Mouse (Mus musculus) urinary bladder, postnatal 14 days (tissue): ENCODE measurements around the gene Gp5.
"Not testable (repeated sequence)": the region's sequence is repeated elsewhere in the genome, so short reads cannot be mapped to it uniquely, and the experiment has no call there.

Source experiments
- DNase-seq: peaks from one replicate; pipeline ENCODE4 v3.0.0; 2021; ENCODE audit warnings: low spot score

The Gp5 gene

DNA sequence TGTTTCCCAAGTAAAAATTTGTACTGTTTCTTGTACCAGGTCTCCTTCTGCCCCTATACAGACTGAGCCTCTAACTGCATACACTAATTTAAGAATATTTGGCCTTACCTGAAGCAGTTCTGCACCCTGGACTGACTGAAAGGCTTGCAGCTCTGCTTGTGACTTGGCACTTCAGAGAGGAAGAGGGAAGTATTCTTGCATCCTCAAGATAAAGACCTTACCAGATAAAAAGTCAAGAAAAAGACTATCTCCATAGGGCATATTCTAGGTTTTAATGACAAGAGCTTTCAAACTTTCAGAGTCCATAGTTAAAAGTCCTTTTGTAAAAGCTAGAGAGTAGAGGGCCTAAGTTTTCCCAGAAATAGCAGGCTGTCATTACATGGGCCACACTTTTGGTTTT lies at the start of gene Gp5:
TSS of gene Gp5 (minus strand) at position 133 of the 400 bp plus-strand sequence.
- DNase-seq, result no peak

DNA sequence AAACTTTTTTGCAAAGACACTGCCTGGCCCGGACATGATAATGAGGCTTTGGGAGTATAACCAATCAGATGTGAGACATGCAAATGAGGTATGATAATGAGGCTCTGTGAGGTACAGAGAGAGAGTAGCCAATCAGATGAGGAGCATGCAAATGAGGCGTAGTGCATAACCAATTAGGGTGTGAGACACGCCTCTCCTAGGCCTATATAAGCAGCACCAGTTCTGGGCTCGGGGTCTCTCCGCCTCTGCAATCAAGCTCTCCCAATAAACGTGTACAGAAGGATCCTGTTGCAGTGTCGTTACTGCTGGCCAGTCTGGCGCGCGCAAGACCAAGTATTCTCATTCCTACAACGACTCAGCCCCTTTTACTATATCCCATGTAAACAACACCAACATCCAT lies 42.9 kb upstream of the Gp5 start:
- not testable (repeated sequence) for DNase-seq

DNA sequence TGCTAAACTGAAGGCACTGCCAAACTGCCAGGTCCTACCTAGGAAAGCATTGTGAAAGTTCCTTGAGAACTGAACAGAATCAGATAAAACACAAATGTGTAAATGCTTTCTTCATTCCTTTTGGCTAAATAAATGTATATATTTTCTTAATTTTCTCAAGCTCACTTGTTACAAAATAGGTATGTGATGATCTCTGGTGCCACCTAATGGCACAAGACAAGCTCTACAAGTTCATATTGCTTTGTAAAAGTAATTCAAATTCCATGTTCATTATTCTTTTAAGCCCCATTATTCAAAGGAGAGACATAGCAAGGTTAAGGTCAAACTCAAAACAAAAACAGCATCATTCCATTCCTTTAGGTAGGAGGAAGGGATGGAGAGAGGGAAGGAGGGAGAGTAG lies 3.7 kb upstream of the Gp5 start:
- DNase-seq, result no peak

DNA sequence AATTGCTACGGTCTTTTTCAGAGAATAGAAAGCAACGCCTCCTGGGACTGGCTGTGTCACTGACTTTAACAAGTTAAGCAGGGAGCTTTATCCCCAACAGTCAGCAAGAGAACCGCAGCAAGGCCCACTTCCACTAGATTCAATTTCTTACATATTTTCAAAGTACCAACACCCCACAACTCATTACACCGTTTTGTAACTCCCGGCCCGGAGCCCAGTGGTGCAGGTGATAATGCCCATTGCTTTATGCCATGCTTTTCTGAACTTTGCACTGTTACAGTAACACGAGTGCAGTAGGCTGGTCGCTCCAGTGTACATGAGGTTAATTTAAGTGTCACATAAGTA lies 436 bp downstream of the Gp5 start:
- no peak for DNase-seq

DNA sequence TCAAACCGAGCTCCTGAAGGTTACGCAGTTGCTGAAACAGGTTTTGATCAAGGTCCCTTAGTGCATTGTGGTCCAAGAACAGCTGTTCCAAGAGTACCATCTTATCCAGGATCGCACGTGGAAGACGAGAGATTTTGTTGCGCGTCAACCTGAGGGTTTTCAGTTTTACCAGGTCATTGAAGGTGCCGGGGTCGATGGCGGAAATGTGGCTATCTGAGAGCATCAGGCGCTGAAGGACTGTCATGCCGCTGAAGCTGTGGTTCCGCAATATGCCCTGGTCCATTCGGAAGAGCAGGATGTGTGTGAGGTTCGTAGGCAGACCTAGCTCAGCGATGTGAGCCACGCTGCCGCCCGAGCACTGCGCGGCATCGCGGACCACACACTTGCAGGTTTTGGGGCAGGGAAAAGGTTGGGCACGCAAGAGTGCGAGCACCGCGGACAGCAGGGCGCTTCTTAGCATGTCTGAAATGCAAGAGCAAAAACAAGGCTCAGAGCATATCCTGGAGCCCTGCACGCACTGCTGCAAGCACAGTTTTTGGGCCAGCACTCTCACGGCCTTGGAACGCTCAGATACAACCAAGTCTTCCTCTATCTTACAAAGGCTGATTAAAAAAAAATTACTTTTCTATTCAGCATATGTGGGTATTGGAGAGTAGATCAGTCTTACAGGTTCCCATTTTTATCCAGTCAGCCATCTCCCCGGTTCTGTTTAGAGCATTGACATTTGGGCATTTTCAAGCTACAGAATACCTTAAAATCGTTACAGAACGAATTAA lies 996 bp downstream of the Gp5 start:
- no peak for DNase-seq

DNA sequence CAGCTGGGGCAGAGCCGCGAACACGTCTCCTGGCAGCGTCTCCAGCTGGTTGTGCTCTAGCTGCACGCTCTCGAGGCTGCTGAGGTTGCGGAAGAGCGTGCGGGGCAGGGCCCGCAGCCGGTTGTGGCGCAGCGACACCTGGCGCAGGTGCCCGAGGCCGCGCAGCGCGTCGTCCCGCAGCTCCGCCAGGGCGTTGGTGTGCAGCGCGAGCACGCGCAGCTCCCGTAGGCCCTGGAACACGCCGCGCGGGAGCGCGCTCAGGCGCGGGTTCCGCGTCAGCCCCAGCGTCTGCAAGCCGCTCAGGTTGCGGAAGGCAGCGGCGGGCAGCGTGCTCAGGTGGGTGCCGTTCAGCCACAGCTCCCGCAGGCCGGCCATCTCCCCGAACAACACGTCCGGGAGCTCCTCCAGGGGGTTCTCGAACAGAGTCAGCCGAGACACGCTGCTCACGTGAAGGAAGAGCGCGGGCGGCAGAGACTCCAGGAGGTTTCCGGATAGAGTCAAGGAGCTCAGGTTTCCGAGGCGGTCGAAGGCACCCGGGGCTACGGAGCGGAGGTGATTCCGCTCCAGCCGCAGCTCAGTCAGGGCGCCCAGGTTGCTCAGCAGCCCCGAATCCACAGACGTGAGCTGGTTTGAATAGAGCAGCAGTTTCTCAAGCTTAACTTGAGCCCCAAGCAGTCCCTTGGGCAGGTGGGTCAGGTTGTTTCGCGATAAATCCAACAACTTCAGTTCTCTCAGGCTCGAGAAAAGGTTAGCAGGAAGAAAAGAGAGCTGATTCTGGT lies 1.8 kb downstream of the Gp5 start:
- peak; percentile 38 for DNase-seq

DNA sequence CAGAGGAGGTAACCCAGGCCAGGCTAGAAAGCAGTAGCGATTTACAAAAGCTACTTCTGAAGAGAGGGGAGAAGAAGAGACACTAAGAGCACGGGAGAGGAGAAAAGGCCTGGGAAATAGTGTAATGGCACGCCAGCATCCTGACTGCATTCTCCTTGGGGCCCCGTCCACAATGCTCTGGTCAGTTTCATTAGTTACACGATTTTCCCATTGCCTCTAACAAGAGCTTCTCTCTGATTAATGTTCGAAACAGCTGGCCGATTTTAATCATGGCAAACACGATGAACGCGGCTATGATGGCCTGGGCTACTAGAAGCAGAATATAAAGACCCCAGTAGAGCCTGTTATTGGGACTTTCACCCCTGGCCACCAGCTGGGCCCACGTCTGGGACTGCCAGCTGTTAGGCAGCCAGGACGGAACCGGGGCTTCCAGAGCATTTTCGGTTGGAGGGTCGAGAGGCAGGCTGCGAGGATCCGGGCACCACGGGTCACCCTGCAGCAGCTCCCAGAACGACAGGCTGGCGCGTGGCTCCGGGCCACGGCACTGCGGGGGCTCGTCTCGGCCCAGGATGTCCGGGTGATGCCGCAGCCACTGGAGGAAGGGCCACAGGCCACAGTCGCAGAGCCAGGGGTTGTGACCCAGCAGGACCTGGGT lies 2.5 kb downstream of the Gp5 start:
- no peak for DNase-seq

DNA sequence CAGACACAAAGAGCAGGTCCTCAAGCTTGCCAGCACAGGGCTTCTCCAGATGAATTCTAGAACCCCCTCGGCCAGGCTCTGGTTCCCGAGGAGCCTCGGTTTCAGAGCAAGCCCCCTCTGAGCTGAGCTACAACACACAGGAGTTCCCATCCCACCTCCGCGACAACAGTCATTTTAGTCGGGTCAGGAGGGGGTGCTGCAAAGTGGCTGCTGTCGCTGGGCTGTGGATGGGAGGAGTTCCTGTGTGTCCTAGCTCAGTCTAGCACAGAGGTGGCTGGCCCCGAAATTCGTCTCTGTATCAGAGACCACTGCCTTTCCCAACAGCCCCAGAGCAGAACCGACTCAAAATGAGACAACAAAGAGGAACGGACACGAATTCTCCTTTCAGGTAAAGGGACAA lies 3.3 kb downstream of the Gp5 start:
- DNase-seq, result no peak

DNA sequence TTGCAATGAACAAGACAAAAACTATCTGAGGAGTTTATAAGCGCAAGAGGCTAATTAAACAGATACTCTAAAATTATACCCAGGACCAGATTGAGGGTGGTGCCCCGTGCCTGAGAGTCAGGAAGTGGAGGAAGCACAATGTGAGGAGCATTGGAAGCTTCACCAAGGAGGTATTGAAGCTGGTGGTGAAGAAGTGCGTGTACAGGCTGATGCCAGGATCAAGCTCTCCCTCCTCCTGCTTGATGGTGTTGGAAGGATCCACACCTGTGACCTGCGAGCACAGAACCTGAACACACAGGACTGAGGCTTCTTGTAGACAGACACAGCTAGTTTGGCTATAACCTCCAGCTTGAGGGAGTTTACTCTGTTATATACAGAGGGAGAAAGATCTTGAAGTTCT lies 4.5 kb downstream of the Gp5 start:
- DNase-seq, result no peak

DNA sequence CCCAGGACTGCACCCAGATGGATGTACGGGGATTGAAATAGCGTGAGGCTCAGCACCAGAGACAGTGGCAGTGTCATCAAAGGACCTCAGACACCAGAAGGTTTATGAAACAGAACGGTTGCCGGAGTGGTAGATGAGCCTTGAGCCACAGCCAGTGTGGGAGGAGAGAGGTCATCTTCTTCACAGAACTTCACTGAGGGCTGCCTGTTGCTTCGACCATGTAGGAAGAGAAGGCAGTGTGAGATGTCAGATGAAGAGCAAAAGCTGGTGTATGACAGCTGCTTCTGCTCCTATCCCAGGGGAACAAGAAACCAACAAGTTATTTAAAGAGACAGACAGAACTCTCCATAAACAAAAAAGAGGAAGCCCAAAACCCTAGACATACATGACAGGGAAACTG lies 6.3 kb downstream of the Gp5 start:
- DNase-seq, result no peak

DNA sequence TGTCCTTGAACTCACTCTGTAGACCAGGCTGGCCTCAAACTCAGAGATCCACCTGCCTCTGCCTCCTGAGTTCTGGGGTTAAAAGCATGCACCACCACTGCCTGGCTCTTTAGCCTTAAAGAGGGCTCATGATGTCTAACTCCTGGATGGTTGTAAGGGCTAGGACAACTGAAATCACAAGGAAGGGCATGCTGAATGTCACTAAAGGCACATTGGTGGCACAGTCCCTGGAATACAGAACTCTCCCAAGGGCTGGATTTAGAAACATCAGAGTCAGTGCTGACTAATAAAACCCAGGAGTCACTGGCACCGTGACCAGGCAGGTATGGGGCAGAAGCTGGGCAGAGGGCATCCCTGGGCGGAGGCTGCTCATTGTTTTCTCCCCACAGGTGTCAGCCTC lies 7.2 kb downstream of the Gp5 start:
- DNase-seq, result no peak

DNA sequence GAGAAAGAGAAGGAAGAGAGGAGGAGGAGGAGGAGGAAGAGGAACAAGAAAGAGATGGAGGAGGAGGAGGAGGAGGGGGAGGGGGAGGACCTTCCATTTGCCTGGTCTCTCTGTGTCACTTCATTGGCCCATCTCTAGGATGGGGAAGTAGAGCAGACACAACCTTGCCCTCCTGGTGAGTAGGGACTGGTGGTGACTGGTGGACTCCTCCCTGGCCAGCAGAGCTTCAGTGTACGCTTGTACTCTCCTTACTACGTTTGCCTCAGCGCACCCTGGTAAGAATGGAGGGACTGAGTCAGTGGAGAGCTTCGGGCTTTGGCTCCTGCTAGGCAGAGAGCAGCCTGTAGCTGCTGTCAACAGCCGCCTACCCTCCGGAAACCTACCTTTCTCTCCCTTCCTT lies 7.9 kb downstream of the Gp5 start:
- no peak for DNase-seq

DNA sequence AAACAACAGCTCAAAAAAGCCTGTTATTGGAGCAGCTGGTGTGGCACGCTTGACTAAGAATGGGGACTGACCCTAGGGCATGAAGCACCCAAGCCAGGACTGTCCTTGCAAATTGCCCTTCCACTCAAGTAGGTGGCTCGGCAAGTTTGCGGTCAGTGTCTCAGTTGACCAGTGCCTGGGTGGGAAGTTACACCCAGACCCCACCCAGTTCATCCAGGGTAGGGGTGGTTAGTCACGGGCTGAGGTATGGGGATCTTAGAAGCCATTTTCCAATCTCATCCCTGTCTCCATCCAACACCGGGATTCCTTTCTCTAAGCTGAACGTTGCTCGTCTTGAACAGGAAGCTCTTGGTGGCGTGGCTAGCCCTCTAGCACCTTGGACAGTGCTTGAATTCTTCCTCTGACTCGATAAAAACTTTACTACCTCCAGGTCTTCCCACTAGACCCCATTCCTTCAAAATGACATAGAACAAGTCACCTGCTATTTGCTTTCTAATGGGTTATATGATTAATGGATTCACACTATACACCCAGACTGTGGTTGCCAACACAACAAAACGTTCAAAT lies 10.8 kb downstream of the Gp5 start:
- no peak for DNase-seq

DNA sequence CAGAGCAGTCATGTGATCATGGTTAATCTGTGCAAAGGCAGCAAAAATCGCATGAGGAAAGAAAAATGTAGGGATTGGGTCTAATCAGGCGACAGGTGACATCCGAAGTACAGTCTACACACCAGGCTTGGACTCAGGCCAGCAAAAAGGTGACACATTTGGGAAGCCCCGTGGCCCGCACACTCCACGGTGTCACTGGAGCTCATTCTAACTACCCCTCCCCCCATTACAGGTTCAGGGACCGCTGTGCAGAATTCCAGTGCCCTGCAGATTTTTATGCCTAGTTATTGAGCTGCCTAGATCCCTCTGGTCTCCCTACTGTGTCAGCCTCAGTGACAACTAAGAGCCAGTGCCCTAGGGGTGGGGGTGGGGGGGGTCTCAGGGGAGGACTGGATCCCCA lies 13.1 kb downstream of the Gp5 start:
- no peak for DNase-seq

DNA sequence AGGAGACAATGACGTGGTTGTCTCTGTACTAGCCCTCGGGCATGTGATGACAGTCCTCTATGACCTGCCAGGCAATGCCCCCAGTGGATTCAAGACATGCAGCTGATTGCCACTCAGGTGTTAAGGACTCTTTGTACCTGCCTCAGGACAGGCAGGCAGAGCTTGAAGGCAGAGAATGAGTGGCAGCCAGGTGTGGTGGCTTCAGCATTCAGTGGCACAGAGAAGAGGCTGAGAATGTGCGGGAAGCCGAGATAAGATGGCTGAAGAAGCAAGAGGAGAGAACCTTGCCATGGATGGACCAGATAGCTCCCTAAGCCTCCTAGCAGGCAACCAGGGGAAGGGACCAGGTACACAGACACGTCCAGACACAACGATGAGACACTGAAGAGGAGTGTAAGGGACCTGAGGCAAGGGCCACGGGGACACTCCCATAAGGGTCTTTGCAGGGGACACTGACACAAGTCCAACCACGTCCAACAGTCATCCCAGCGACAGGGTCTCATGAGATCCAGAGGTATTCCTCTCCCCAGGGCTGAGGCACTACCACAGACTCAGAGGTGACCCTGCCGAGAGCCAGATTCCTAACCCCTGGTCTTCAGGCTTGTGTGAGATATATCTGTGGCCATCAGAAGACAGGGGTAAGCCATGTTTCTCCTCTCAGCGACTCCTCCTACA lies 13.8 kb downstream of the Gp5 start:
- no peak for DNase-seq

DNA sequence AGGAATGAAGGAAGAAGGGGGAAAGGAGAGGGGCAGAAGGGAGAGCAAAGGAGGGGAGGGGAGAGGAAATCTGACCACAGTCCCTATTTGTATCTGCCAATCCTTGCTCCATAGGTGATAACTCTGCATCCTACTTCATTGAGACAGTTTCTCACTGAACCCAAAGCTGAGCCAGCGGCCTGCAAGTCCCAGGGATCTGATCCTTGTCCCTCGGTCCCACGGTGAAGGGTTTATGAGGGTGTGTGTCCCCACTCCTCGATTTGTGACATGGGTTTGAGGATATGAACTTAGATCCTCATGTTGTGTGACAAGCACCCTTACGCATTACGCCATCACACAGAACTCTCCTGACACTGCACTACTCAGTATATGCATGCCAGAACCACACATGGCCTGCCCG lies 15.5 kb downstream of the Gp5 start:
- DNase-seq, result no peak

DNA sequence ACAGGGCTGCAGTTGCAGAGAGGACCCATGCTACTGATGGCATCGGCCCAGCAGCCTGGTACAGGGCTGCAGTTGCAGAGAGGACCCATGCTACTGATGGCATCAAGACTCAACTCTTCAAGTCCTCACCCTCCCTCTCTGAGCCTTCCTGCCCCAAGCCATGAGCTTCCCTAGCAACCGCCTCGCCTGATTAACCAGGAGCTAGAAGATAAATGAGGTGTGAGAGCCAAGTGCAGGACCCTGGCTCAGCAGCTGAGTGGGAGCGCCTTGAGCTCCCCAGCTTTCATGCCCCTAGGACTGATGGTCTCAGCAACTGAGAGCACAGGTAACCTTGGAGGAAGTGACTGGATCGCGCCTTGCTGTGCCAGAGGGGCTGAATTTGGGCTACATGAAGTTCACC lies 20.1 kb downstream of the Gp5 start:
- no peak for DNase-seq

DNA sequence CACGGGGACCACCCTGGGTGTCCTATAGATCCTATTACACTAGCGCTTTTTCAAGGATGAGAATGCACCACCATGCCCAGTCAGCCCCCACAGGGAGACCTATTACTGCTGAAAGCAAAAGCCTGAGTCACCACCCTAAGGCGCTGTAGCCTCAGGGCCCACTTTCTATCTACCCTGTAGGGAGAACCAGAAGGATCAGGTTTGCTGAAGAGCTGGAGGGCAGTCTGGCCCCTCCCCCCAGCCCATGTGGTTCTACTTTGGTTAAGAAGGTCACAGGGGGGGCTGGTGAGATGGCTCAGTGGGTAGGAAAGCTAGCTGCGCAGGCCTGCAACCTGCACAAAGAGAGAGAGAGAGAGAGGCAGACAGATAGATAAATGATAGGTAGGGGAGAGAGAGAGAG lies 24.9 kb downstream of the Gp5 start:
- no peak for DNase-seq

DNA sequence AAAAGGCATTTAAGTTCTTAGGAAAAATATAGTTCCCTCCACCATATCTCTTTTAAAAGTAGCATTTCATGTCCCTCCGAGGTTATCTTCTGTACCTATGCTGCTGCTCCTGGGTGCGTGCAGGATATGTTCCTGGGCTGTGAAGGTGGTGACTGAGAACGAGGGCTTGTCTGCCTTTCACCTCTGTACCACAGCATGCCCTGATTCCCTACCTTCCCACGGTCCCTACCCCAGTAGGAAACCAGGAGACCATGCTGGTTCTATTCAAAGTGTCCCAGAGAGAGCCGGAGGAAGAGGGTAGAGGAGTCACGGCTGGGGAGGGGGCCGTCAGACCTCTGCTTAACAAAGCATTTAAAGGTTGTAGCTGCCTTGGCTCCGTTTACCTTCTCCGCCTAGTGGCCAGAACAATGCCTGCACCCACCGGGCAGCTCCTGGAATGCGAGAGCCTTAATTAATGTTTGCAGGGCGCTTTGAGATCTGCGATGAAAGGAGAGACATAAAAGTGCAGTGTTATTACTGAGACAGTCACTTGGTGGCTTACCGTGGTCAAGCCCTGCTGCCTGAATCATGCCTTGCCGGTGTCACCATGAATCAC lies 26.7 kb downstream of the Gp5 start:
- peak; percentile 33 for DNase-seq

DNA sequence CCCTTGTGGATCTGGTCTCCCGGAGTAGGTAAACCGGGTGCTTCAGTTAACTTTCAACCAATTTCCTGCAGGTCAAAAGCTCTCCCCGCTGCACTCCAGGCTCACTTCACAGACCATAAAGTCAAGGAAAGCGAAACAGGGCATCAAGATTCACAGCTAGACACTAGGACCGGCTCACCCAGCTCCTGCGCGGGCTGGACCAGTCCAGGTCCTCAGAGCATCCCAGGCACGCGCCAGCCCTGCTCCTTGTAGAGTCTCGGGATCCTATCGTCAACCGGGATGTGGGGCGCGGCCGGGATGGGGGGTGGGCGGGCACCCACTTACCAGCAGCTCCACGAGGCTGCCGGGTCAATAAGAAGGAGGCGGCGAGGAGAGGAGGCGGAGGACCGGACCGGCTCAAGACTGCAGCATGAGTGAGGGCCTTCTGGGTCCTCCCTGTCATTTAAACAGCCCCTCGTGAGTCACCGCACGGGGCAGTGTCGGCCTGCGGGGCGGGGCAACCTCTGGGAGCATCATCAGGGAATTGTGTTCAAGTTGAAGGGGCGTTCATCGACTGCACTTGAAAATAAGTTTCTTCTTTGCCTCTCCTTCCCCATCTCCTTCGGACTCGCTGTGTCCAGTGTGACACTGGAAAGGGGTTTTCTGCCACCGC lies 27.6 kb downstream of the Gp5 start, which contains the start of gene Lrrc15:
TSS of gene Lrrc15 (minus strand) at position 413 of the 652 bp plus-strand sequence.
- DNase-seq, result no peak

DNA sequence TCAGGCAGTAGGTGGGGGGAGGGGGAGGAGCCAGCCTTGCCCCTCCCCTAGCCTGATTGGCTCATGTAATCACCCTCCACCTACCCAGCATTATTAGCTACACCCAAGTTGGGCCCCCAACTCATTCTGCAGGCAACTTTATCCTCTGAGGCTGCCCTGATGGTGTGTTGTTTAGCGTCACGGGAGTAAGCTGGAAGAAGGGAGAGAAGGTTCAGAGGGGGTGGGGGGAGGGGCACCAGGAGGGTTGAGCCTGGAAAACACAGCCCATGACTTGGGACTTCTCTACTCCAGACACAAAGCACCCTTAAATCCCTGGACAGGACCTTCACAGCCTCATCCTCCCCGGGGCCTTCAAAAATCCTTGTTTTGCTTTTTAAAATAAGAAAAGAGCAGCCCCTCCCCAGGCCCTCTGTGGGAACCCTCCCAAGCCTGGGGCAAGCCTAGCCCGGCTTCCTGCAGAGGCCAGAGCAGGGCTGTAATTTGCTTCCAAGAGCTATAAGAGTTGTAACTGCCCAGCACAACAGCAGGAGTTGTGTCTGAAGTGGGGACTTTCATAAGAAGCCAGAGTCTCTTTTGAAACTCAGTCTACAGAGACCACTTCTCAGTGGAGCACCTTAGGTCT lies 29.8 kb downstream of the Gp5 start:
- DNase-seq, result no peak
